Mouse (Mus musculus) heart, adult 2 months (tissue): ENCODE results near the gene Pcgf6.

Experiments used
- CTCF ChIP-seq: fragments of 200-600 bp; IDR thresholded peaks from 2 replicates; pipeline ENCODE4 v1.8.1; 2022; ENCODE audit warnings: antibody characterized with exemption, mild to moderate bottlenecking, moderate library complexity
- EP300 ChIP-seq: fragments of 200-500 bp; IDR thresholded peaks from 2 replicates; pipeline ENCODE4 v1.6.1; 2011; ENCODE audit warnings: low read depth, low read length, control low read depth; ENCODE audit not compliant: insufficient read depth
- POLR2A ChIP-seq: fragments of 200-500 bp; IDR thresholded peaks from 2 replicates; pipeline ENCODE4 v1.6.1; 2011; ENCODE audit warnings: mild to moderate bottlenecking, low read depth, low read length, control low read depth; ENCODE audit not compliant: insufficient read depth

DNA sequence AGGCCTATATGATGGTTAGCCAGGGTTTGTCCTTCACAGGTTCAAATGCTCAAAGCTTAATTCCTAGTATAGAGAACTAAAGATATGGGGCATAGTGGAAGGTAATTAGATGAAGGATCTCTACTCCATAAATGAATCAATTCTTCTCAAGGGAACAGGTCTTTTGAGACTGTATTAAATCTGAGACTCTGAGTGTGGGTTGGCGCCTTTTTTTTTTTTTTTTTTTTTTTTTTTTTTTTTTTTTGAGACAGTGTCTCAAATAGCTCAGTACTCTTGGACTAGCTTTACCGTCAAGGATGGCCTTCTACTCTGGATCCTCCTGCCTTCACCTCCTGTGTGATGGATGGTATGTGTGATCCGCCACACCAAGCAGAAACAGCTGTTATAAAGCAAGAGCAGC, 14.1 kb downstream of the Pcgf6 start:
- TF ChIP-seq CTCF (no peak), EP300 (no peak), POLR2A (no peak)
